In genomic region chr11:99082098-99082497, GRCm38 (mm10) we compare ENCODE assay signal across 12 mouse cellular contexts. TPM values are rescaled to one million over a fixed set of nuclear protein-coding genes. Genes with fewer than 3 reads are reported as not detected.
DNase-seq lines count a peak whose midpoint lies in the region; ATAC-seq and TF ChIP-seq lines count a peak whose summit lies in the region.
"Had no signal": no experiment of that assay in that cellular context is flagged by ENCODE, and none has a peak within 500 bp of the region (broad histone marks: within the 10 kb centered on the region; RNA-seq: fewer than 3 reads in every experiment).

No protein-coding gene starts in this region.

- H3K4me3 ChIP-seq in lung, postnatal 0 days (ENCODE audit: low read depth, low read length) = no peak overlapping the region
- no peak overlapping the region for H3K4me3 ChIP-seq in embryonic facial prominence, embryonic 12.5 days
- no peak overlapping the region for H3K4me3 ChIP-seq in myocyte
- H3K4me3 ChIP-seq: heart, adult 2 months had no signal

- H3K9me3 ChIP-seq in lung, postnatal 0 days (ENCODE audit: low read length) = no peaks in the 10 kb centered on the region
- no peaks in the 10 kb centered on the region for H3K9me3 ChIP-seq in embryonic facial prominence, embryonic 12.5 days

- H3K27ac ChIP-seq in lung, postnatal 0 days (ENCODE audit: low read length) = no peak overlapping the region
- peak overlapping the region; percentile 26; the same call in 1 of the 2 replicates for H3K27ac ChIP-seq in embryonic facial prominence, embryonic 12.5 days
- H3K27ac ChIP-seq: heart, adult 2 months had no signal

- no peak for TF ChIP-seq CTCF in lung, postnatal 0 days (IDR thresholded peaks at IDR 0.05)

- no peak for TF ChIP-seq POLR2A in myocyte (IDR thresholded peaks at IDR 0.05; ENCODE audit: insufficient read length, low read depth)

- H3K4me2 ChIP-seq in lung, postnatal 0 days (replicated peaks; ENCODE audit: low read depth, low read length) = no peak overlapping the region
- H3K4me2 ChIP-seq in embryonic facial prominence, embryonic 12.5 days (replicated peaks) = no peak overlapping the region
- H3K4me2 ChIP-seq in myocyte (ENCODE audit: low read depth) = peak overlapping the region; percentile 18
- H3K4me2 ChIP-seq: lung, embryonic 14.5 days had no signal

- H3K79me2 ChIP-seq in myocyte (ENCODE audit: control insufficient read depth, insufficient read depth) = no peaks in the 10 kb centered on the region

- H3K4me1 ChIP-seq in lung, postnatal 0 days (ENCODE audit: insufficient read depth, low read depth, low read length) = peaks cover 5% of the 10 kb centered on the region; the same call in 1 of the 2 replicates
- peaks cover 29% of the 10 kb centered on the region for H3K4me1 ChIP-seq in embryonic facial prominence, embryonic 12.5 days

- DNase-seq in cerebellum, postnatal 14 days = peak; percentile 17 to 26
- DNase-seq in cerebellum, adult 18-20 months = no peak
- no peak for DNase-seq in lung, postnatal 0 days (ENCODE audit: low spot score)
- no peak for DNase-seq in lung, postnatal 25 days (ENCODE audit: low spot score)
- no peak for DNase-seq in embryo, embryonic 9.5 days (ENCODE audit: extremely low spot score)
- DNase-seq in gastrocnemius, postnatal 25 days = no peak
- DNase-seq: adrenal gland, postnatal 25 days; heart, adult 2 months; lung, embryonic 14.5 days had no signal

- peak; percentile 16; the same call in 1 of the 2 replicates for ATAC-seq in lung, postnatal 0 days
- no peak for ATAC-seq in embryonic facial prominence, embryonic 12.5 days (ENCODE audit: insufficient number of reproducible peaks, insufficient read depth, low FRiP score, low TSS enrichment)
- ATAC-seq: midbrain, embryonic 16.5 days had no signal

- no peak overlapping the region for H3ac ChIP-seq in myocyte (ENCODE audit: control insufficient read depth, insufficient read length)

- H3K9ac ChIP-seq in lung, postnatal 0 days (replicated peaks; ENCODE audit: low read depth) = no peak overlapping the region
- no peak overlapping the region for H3K9ac ChIP-seq in embryonic facial prominence, embryonic 12.5 days
- H3K9ac ChIP-seq: lung, embryonic 14.5 days had no signal

- H3K27me3 ChIP-seq in lung, postnatal 0 days (replicated peaks; ENCODE audit: insufficient read depth, low read length) = no peaks in the 10 kb centered on the region
- no peaks in the 10 kb centered on the region for H3K27me3 ChIP-seq in embryonic facial prominence, embryonic 12.5 days
- no peaks in the 10 kb centered on the region for H3K27me3 ChIP-seq in myocyte (ENCODE audit: control insufficient read depth, insufficient read depth, insufficient read length)

- no peak for TF ChIP-seq EP300 in lung, postnatal 0 days (IDR thresholded peaks at IDR 0.05)

- WGBS in lung, postnatal 0 days = 61% methylated on average over 8 of the region's 8 CpGs
- WGBS in embryonic facial prominence, embryonic 12.5 days = 50% methylated on average over 8 of the region's 8 CpGs

- no peaks in the 10 kb centered on the region for H3K36me3 ChIP-seq in lung, postnatal 0 days (ENCODE audit: insufficient read depth, low read length)
- no peaks in the 10 kb centered on the region for H3K36me3 ChIP-seq in embryonic facial prominence, embryonic 12.5 days
- no peaks in the 10 kb centered on the region for H3K36me3 ChIP-seq in myocyte (ENCODE audit: control insufficient read depth, insufficient read depth)

TF ChIP-seq in myocyte, 11 proteins besides CTCF, POLR2A, EP300 and RAD21:
- TF ChIP-seq E2F4 (IDR thresholded peaks at IDR 0.05; ENCODE audit: insufficient read depth) = no peak
- no peak for TF ChIP-seq MYOD1 (IDR thresholded peaks at IDR 0.05; ENCODE audit: control insufficient read depth in 1 of 3, insufficient read length in 2 of 3, low read depth in 2 of 3)
- TF ChIP-seq USF1 (IDR thresholded peaks at IDR 0.05; ENCODE audit: low read depth) = no peak
- TF ChIP-seq POLR2AphosphoS2 (IDR thresholded peaks at IDR 0.05; ENCODE audit: insufficient read length, low read depth) = no peak
- no peak for TF ChIP-seq CEBPB (IDR thresholded peaks at IDR 0.05; ENCODE audit: insufficient read depth, poor library complexity, severe bottlenecking)
- no peak for TF ChIP-seq TCF3 (IDR thresholded peaks at IDR 0.05; ENCODE audit: insufficient read length, low read depth)
- no peak for TF ChIP-seq MAX (IDR thresholded peaks at IDR 0.05; ENCODE audit: low read depth)
- TF ChIP-seq MYOG (IDR thresholded peaks at IDR 0.05; ENCODE audit: control insufficient read depth in 1 of 3, insufficient read depth in 1 of 3, insufficient read length in 2 of 3, low read depth in 2 of 3) = no peak
- no peak for TF ChIP-seq SRF (IDR thresholded peaks at IDR 0.05; ENCODE audit: control insufficient read depth, insufficient read length, low read depth)
- TF ChIP-seq TCF12 (IDR thresholded peaks at IDR 0.05; ENCODE audit: insufficient read depth, poor library complexity, severe bottlenecking) = no peak
- TF ChIP-seq REST (IDR thresholded peaks at IDR 0.05; ENCODE audit: insufficient read depth, insufficient read length) = no peak

RNA-seq across cellular contexts. Expression of gene Tns4, which starts 7.0 kb away (rescaled TPM):
- 0.13 and 0.24 TPM in 2 replicates for polyA plus RNA-seq in lung, postnatal 0 days (2015; fragmentation: Nextera tagmentation; extraction: Ambion mirVana)
- 0.24 and 0.28 TPM in 2 replicates for polyA plus RNA-seq in embryonic facial prominence, embryonic 12.5 days (2016; fragmentation: Nextera tagmentation; extraction: Ambion mirVana)
- 0.11 TPM for polyA plus RNA-seq in myocyte (2012; fragmentation: generic; extraction: Trizol)
- total RNA-seq in gastrocnemius, postnatal 25 days (2021) = under 1 TPM in 1 of 2 experiments, not detected in 1; 0.05 TPM

RNA-seq across cellular contexts. Expression of gene Igfbp4, which starts 41.1 kb away (rescaled TPM):
- 416 and 433 TPM in 2 replicates for polyA plus RNA-seq in lung, postnatal 0 days (2015; fragmentation: Nextera tagmentation; extraction: Ambion mirVana)
- 942 and 961 TPM in 2 replicates for polyA plus RNA-seq in embryonic facial prominence, embryonic 12.5 days (2016; fragmentation: Nextera tagmentation; extraction: Ambion mirVana)
- polyA plus RNA-seq in myocyte (2012; fragmentation: generic; extraction: Trizol) = 58.6 TPM
- total RNA-seq in gastrocnemius, postnatal 25 days (2021) = 10 to 100 TPM; 38.6 to 49.1 TPM

RNA-seq across cellular contexts. Expression of gene Top2a, which starts 58.1 kb away (rescaled TPM):
- polyA plus RNA-seq in lung, postnatal 0 days (2015; fragmentation: Nextera tagmentation; extraction: Ambion mirVana) = 11.1 and 16.9 TPM in 2 replicates
- polyA plus RNA-seq in embryonic facial prominence, embryonic 12.5 days (2016; fragmentation: Nextera tagmentation; extraction: Ambion mirVana) = 288 and 289 TPM in 2 replicates
- 39.9 TPM for polyA plus RNA-seq in myocyte (2012; fragmentation: generic; extraction: Trizol)
- total RNA-seq in gastrocnemius, postnatal 25 days (2021) = 1 to 10 TPM; 2.3 to 3.8 TPM

Comparison
In these comparisons a context has a peak if more than half of its experiments do, and no peak if none do; other contexts are left out.
1. DNase-seq: peak in cerebellum, postnatal 14 days (2 of 2); none in cerebellum, adult 18-20 months (0 of 2), lung, postnatal 0 days (single experiment), lung, postnatal 25 days (single experiment), embryo, embryonic 9.5 days (single experiment) and gastrocnemius, postnatal 25 days (single experiment).